Mouse (Mus musculus) forebrain, embryonic 12.5 days (tissue): ENCODE measurements around the gene Fbn1. TPM values are rescaled to one million over a fixed set of nuclear protein-coding genes. Genes with fewer than 3 reads are reported as not detected.
"Not testable (repeated sequence)": the region's sequence is repeated elsewhere in the genome, so short reads cannot be mapped to it uniquely, and the experiment has no call there.

Experiments used
- ATAC-seq: fragments of 200-750 bp; cut with Nextera tagmentation; 2 replicates; pipeline ENCODE4 v1.8.0; 2017; ENCODE audit warnings: moderate TSS enrichment; ENCODE audit not compliant: low FRiP score
- H3K27ac ChIP-seq: fragments of 300-500 bp; sonication (generic); 2 replicates; pipeline ENCODE4 v1.5.1; 2016; ENCODE audit warnings: mild to moderate bottlenecking
- H3K27me3 ChIP-seq: fragments of 300-500 bp; sonication (generic); 2 replicates; pipeline ENCODE4 v1.6.1; 2016; ENCODE audit warnings: mild to moderate bottlenecking
- H3K36me3 ChIP-seq: fragments of 300-500 bp; sonication (generic); replicated peaks from 2 replicates; pipeline ENCODE4 v1.6.1; 2016; ENCODE audit warnings: mild to moderate bottlenecking
- H3K4me1 ChIP-seq: fragments of 300-500 bp; sonication (generic); 2 replicates; pipeline ENCODE4 v1.6.1; 2016
- H3K4me2 ChIP-seq: fragments of 300-500 bp; sonication (generic); 2 replicates; pipeline ENCODE4 v1.6.1; 2016; ENCODE audit warnings: mild to moderate bottlenecking, moderate library complexity
- H3K4me3 ChIP-seq: fragments of 300-500 bp; sonication (generic); replicated peaks from 2 replicates; pipeline ENCODE4 v1.5.1; 2016; ENCODE audit warnings: mild to moderate bottlenecking
- H3K9ac ChIP-seq: fragments of 300-500 bp; sonication (generic); 2 replicates; pipeline ENCODE4 v1.6.1; 2016; ENCODE audit warnings: mild to moderate bottlenecking
- H3K9me3 ChIP-seq: fragments of 300-500 bp; sonication (generic); 2 replicates; pipeline ENCODE4 v1.6.1; 2016
- WGBS: fragments of 180-500 bp; shearing (Covaris S2); methylation state at CpG from one replicate; pipeline ENCODE4 v1.1.7; 2016; 5-methylcytosine and 5-hydroxymethylcytosine counted together
- polyA plus RNA-seq: library from polyadenylated mRNA; unstranded; fragments of >200 nt; fragmentation: Nextera tagmentation; extraction: Ambion mirVana; gene quantifications from 2 replicates; pipeline ENCODE4 v1.2.1, GENCODE M21; 2016

Fbn1 gene
- polyA plus RNA-seq, 1 experiment from 2014 or later = 8.6 TPM

DNA sequence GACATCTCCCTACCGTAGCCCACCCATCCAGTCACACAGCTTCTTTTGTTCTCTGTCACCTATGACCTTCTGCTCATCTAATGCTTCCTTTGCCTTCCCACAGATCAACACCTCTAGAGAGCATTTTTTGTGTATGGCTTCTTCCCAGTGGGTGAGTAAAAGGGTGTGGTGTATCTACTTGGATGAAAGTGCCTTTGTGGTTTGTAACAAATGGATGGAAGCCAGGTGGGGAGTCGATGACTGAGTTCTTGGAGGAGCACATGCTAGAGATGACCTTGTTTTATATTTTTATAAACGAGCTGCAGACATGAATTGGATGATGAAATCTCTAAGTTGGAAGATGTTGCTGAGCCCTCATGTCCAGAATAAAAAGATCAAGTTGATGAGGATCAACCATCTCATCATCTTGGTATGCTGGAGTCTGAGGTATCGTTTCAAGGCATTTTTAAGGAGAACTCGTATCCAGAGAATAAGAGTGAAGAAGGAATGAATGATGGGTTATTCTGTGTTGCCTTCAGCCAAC lies 213.8 kb downstream of the Fbn1 start:
- Histone ChIP-seq H3K4me3 (no peak overlapping the region), H3K27me3 (no peaks in the 10 kb centered on the region), H3K9ac (no peak overlapping the region), H3K9me3 (no peaks in the 10 kb centered on the region), H3K27ac (no peak overlapping the region), H3K36me3 (no peaks in the 10 kb centered on the region), H3K4me1 (no peaks in the 10 kb centered on the region; the same call in 1 of the 2 replicates), H3K4me2 (no peak overlapping the region)
- WGBS = 88% methylated on average over 5 of the region's 5 CpGs
- no peak for ATAC-seq

- H3K27me3 ChIP-seq = no peaks in the 10 kb centered on the region
- no peak overlapping the region for H3K4me3 ChIP-seq
- no peaks in the 10 kb centered on the region; the same call in 1 of the 2 replicates for H3K4me1 ChIP-seq
- no peaks in the 10 kb centered on the region for H3K9me3 ChIP-seq
- H3K9ac ChIP-seq = no peak overlapping the region
- WGBS = 88% methylated on average over 7 of the region's 7 CpGs
- H3K27ac ChIP-seq = no peak overlapping the region
- no peak overlapping the region for H3K4me2 ChIP-seq
- no peaks in the 10 kb centered on the region for H3K36me3 ChIP-seq
- no peak for ATAC-seq
Measured at GRCm38 (mm10) chr2:125292616-125293015, 215.2 kb downstream of the Fbn1 start.

DNA sequence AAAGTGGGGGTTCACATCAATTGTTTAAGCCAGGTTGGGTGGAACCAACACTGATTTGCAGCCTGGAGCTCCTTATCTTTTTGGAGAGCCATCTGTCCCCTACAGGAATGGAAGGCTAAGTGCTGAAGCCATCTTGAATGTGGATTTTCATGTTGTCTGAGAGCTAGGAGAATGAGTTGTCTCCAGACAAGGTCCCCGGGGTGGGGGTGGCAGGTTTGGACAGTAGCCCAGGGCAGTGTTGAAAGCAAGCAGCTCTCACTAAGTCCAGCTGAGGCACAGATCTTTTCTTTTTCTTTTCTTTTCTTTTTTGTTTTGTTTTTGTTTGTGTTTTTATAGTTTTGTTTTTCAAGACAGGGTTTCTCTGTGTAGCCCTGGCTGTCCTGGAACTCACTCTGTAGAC lies 216.7 kb downstream of the Fbn1 start:
- no peak overlapping the region for H3K4me3 ChIP-seq
- H3K4me1 ChIP-seq = no peaks in the 10 kb centered on the region; the same call in 1 of the 2 replicates
- H3K9ac ChIP-seq = no peak overlapping the region
- 80% methylated on average over 1 of the region's 1 CpGs for WGBS
- no peaks in the 10 kb centered on the region for H3K9me3 ChIP-seq
- ATAC-seq = no peak
- no peak overlapping the region for H3K27ac ChIP-seq
- no peak overlapping the region for H3K4me2 ChIP-seq
- no peaks in the 10 kb centered on the region for H3K27me3 ChIP-seq
- no peaks in the 10 kb centered on the region for H3K36me3 ChIP-seq

- Histone ChIP-seq H3K9ac (no peak overlapping the region), H3K36me3 (no peaks in the 10 kb centered on the region), H3K27ac (no peak overlapping the region), H3K4me2 (no peak overlapping the region), H3K4me1 (no peaks in the 10 kb centered on the region; the same call in 1 of the 2 replicates), H3K27me3 (no peaks in the 10 kb centered on the region), H3K9me3 (no peaks in the 10 kb centered on the region), H3K4me3 (no peak overlapping the region)
- 60% methylated on average over 10 of the region's 10 CpGs for WGBS
- no peak for ATAC-seq
Measured at GRCm38 (mm10) chr2:125290197-125290965, 217.4 kb downstream of the Fbn1 start.

- Histone ChIP-seq H3K27me3 (no peaks in the 10 kb centered on the region), H3K9ac (no peak overlapping the region), H3K27ac (no peak overlapping the region), H3K4me1 (no peaks in the 10 kb centered on the region; the same call in 1 of the 2 replicates), H3K36me3 (no peaks in the 10 kb centered on the region), H3K9me3 (no peaks in the 10 kb centered on the region), H3K4me2 (no peak overlapping the region), H3K4me3 (no peak overlapping the region)
- 74% methylated on average over 4 of the region's 4 CpGs for WGBS
- no peak for ATAC-seq
Measured at GRCm38 (mm10) chr2:125285777-125286176, 222.0 kb downstream of the Fbn1 start.

DNA sequence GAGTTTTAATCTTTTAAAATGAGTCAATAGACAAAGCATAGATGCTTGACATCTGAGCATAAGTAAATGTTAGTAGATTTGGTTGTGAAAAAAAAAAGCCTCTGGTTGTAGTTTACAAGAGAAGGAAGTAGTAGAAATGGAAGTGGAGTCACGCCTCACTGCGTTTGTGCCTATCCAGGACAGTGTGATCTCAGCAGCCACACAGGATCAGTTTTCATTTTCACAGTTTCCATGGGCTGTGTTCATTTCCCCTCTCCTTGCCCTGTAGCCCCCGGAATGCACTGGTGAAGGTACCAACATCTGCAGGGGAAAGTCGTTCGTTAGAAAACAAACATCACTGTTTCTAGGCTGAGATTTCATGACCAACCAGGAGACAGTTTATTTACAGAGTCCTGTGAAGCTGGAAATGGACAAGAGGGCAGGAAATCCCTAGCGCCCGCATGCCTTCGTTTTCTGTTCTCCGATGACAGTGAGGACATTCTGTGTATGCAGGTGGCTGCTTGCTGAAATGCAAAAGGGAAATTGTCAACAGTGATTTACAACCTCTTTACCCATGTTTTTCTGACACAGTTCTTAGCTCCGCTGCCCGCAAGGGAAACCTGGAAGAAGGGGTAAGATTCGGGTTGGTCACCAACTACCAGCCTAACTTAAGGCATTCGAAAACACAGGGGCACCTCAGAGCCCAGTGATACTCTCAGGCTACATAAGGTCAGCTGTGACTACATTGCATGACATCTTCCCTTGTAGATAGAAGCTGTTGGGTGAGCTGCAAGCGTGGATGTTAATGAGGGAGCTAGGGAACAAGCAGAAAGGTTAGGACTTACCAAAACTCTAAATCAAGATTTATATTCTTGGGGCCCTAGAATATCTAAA lies 225.2 kb downstream of the Fbn1 start:
- H3K36me3 ChIP-seq = no peaks in the 10 kb centered on the region
- no peak for ATAC-seq
- 85% methylated on average over 14 of the region's 14 CpGs for WGBS
- H3K9me3 ChIP-seq = no peaks in the 10 kb centered on the region
- H3K4me3 ChIP-seq = no peak overlapping the region
- H3K9ac ChIP-seq = no peak overlapping the region
- no peak overlapping the region for H3K27ac ChIP-seq
- no peaks in the 10 kb centered on the region for H3K27me3 ChIP-seq
- H3K4me2 ChIP-seq = no peak overlapping the region
- H3K4me1 ChIP-seq = no peaks in the 10 kb centered on the region

DNA sequence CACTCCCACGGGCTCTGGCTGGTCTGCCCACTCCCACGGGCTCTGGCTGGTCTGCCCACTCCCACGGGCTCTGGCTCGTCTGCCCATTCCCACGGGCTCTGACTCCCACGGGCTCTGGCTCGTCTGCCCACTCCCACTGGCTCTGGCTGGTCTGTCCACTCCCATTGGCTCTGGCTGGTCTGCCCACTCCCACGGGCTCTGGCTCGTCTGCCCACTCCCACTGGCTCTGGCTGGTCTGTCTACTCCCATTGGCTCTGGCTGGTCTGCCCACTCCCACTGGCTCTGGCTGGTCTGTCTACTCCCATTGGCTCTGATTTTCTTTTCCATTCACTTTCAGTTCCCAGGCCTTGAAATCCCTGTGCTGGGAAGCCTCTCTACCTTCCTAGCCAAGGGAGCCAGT lies 227.8 kb downstream of the Fbn1 start:
- ATAC-seq, H3K9me3 ChIP-seq, H3K4me2 ChIP-seq, H3K27ac ChIP-seq, H3K4me1 ChIP-seq, H3K27me3 ChIP-seq, H3K4me3 ChIP-seq, H3K9ac ChIP-seq, H3K36me3 ChIP-seq: not testable (repeated sequence)
- WGBS = 83% methylated on average over 9 of the region's 9 CpGs

DNA sequence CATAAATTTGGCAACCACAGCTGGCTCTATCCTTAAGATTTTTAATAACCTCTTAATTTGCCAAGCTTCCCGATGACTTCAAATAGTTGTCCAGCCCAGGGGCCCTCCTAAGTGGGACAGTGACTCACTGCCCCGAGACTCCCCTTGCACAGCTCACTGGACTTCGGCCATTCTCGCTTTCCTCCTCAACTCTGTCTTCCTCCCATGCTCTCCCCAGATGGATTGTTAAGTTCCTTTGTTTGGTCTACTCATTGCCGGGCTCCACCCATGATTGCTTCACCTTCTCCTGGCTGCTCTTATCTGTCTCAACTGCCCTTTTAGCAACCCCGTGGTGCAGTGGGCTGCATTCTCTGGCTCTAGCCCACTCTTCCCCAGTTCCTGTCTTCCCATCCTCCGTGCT lies 229.3 kb downstream of the Fbn1 start:
- H3K4me3 ChIP-seq = no peak overlapping the region
- no peaks in the 10 kb centered on the region for H3K9me3 ChIP-seq
- H3K4me2 ChIP-seq = no peak overlapping the region
- H3K4me1 ChIP-seq = no peaks in the 10 kb centered on the region
- H3K27ac ChIP-seq = no peak overlapping the region
- ATAC-seq = no peak
- no peak overlapping the region for H3K9ac ChIP-seq
- H3K27me3 ChIP-seq = no peaks in the 10 kb centered on the region
- H3K36me3 ChIP-seq = no peaks in the 10 kb centered on the region
- WGBS = 85% methylated on average over 7 of the region's 7 CpGs

DNA sequence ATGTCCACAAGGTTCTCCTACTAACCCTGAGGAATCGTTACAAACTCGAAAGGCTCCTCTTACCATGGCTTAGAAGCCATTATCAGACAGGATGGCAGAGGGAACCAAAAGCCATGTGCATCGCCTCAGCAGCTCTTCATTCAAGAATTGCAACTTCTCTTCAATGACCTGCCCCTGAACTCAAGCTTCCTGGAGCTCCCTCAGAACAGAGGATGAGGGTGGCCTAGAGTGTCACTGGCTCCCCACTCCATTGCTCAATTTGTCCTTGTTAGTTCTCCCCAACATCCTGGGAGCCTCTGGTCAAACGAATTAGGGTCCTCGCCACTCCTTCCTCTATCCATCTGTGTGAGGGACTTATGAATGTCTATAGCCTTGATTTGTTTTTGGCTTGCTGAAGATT lies 231.1 kb downstream of the Fbn1 start:
- Histone ChIP-seq H3K4me1 (no peaks in the 10 kb centered on the region), H3K36me3 (no peaks in the 10 kb centered on the region), H3K4me3 (no peak overlapping the region), H3K9ac (no peak overlapping the region), H3K4me2 (no peak overlapping the region), H3K9me3 (no peaks in the 10 kb centered on the region), H3K27me3 (no peaks in the 10 kb centered on the region), H3K27ac (no peak overlapping the region)
- 84% methylated on average over 5 of the region's 5 CpGs for WGBS
- ATAC-seq = no peak

DNA sequence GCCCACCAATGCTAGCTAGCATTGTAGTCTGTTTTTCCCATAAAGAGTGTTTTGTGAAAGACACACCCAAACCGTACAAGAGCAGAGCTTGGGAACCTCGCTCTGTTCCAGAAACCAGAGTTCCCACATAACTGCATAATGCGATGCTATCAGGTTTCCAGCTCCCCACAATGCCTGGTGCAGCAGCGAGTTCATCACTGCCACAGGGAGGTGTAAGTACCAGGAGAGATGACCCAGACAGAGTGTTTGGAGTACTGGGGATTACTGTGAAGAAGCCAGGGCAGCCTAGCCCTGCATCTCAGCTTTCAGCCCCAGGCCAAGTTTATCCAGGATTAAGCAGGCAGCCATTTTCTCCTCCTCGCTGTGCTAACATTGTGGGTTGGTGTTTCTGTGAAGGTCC lies 232.2 kb downstream of the Fbn1 start:
- no peaks in the 10 kb centered on the region for H3K4me1 ChIP-seq
- no peaks in the 10 kb centered on the region for H3K36me3 ChIP-seq
- H3K27me3 ChIP-seq = no peaks in the 10 kb centered on the region
- no peak overlapping the region for H3K4me2 ChIP-seq
- 65% methylated on average over 5 of the region's 5 CpGs for WGBS
- no peak overlapping the region for H3K4me3 ChIP-seq
- H3K27ac ChIP-seq = no peak overlapping the region
- H3K9me3 ChIP-seq = no peaks in the 10 kb centered on the region
- H3K9ac ChIP-seq = no peak overlapping the region
- ATAC-seq = no peak

GRCm38 (mm10) chr2:125268876-125269275 lies 238.9 kb downstream of the Fbn1 start:
- H3K9ac ChIP-seq = no peak overlapping the region
- ATAC-seq = no peak
- H3K4me2 ChIP-seq = no peak overlapping the region
- H3K27me3 ChIP-seq = no peaks in the 10 kb centered on the region
- H3K36me3 ChIP-seq = no peaks in the 10 kb centered on the region
- H3K9me3 ChIP-seq = no peaks in the 10 kb centered on the region
- no peak overlapping the region for H3K4me3 ChIP-seq
- 0 out of 2 replicates have a peak, but pooled peaks cover 3% of the 10 kb centered on the region for H3K4me1 ChIP-seq
- no peak overlapping the region for H3K27ac ChIP-seq
- 82% methylated on average over 1 of the region's 1 CpGs for WGBS

GRCm38 (mm10) chr2:125263753-125264152 lies 244.0 kb downstream of the Fbn1 start:
- H3K36me3 ChIP-seq = peaks cover 7% of the 10 kb centered on the region; the same call in 1 of the 2 replicates
- no peak overlapping the region for H3K4me2 ChIP-seq
- H3K4me1 ChIP-seq = 0 out of 2 replicates have a peak, but pooled peaks cover 3% of the 10 kb centered on the region
- no peak overlapping the region for H3K4me3 ChIP-seq
- ATAC-seq = no peak
- H3K27me3 ChIP-seq = no peaks in the 10 kb centered on the region
- 36% methylated on average over 9 of the region's 9 CpGs for WGBS
- H3K9me3 ChIP-seq = no peaks in the 10 kb centered on the region
- no peak overlapping the region for H3K27ac ChIP-seq
- H3K9ac ChIP-seq = no peak overlapping the region
